Mouse (Mus musculus) adipocyte (in vitro differentiated cells): ENCODE results near the gene Slc4a5.
"Not testable (repeated sequence)": the region's sequence is repeated elsewhere in the genome, so short reads cannot be mapped to it uniquely, and the experiment has no call there.

Experiments
- DNase-seq: peaks from one replicate; pipeline ENCODE4 v3.0.0-alpha.2; 2016; ENCODE audit warnings: low spot score

Gene Slc4a5

GRCm38 (mm10) chr6:83311206-83311605, 91.6 kb downstream of the Slc4a5 start:
- no peak for DNase-seq

GRCm38 (mm10) chr6:83312021-83312420, 92.4 kb downstream of the Slc4a5 start:
- DNase-seq = peak; percentile 72

DNA sequence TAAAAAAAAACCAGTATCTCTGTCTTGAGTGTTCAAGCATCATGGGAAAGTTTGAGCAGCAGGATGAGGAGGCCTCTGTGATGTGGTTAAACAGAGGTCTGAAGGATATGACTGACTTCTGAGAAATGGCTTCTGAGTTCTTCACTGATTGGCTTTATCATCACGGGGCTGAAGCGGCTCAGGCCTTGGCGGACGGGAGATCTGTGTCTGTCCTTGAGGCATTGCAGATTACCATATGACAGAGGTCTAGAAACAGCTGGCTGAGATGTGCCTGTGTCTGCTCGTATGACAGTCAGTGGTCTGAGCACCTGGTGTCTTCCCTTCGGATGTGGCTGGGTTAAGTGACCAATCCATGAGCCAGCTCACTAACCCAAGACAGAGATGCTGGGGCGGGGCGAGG, 92.9 kb downstream of the Slc4a5 start:
- no peak for DNase-seq

DNA sequence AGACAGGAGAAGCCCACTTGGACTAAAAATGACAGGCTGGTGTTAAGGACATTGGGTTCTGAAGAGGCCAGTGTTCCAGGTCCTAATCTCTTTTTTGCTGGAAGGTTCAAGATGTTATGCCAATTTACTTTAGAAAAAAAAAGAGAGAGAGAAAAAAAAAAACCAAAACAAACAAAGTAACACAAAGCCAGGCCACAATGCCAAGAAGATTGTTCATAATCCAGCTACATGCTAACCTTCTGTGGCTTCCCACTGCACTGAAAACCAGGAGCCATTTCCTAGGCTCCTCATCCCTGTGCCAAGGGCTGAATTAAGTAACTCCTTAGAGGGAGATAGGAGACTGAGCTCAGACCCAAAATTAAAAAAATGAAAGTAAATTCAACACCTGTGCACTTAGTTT, 95.7 kb downstream of the Slc4a5 start:
- peak; percentile 39 for DNase-seq

DNA sequence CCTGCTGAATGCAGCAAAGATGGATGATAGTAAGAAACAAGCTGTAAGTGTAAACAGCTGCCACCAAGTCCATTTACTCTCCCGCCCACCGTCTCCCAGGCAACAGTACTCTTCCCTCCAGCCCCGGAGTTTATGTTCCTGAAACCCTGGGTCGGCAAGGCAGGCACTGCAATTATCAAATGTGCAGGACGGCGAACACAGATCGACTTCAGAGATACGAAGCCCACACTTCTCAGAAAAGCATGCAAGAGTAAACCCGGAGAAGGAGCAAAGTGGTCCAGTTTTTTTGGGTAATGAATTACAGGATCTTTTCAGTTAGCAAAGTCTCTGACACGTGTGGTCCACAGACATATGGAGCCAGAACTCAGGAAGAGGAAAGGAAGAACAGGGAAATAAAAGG, 96.4 kb downstream of the Slc4a5 start:
- peak; percentile 23 for DNase-seq

GRCm38 (mm10) chr6:83317108-83317741, 97.6 kb downstream of the Slc4a5 start:
- DNase-seq = peak; percentile 91

GRCm38 (mm10) chr6:83321927-83322326, 102.3 kb downstream of the Slc4a5 start:
- no peak for DNase-seq

GRCm38 (mm10) chr6:83322794-83323193, 103.2 kb downstream of the Slc4a5 start:
- no peak for DNase-seq

- no peak for DNase-seq
Observed at GRCm38 (mm10) chr6:83323652-83324419, 104.2 kb downstream of the Slc4a5 start.

GRCm38 (mm10) chr6:83325525-83326393, 106.1 kb downstream of the Slc4a5 start, which contains the start of the genes Mthfd2 and Mob1a:
Gene Mthfd2, minus strand, starts transcription at chr6:83325908.
Gene Mob1a, plus strand, starts transcription at chr6:83326016.
- DNase-seq = peak; percentile 98

GRCm38 (mm10) chr6:83326394-83326736, 106.7 kb downstream of the Slc4a5 start:
- no peak for DNase-seq

- no peak for DNase-seq
Observed at GRCm38 (mm10) chr6:83326761-83327160, 107.1 kb downstream of the Slc4a5 start.

DNA sequence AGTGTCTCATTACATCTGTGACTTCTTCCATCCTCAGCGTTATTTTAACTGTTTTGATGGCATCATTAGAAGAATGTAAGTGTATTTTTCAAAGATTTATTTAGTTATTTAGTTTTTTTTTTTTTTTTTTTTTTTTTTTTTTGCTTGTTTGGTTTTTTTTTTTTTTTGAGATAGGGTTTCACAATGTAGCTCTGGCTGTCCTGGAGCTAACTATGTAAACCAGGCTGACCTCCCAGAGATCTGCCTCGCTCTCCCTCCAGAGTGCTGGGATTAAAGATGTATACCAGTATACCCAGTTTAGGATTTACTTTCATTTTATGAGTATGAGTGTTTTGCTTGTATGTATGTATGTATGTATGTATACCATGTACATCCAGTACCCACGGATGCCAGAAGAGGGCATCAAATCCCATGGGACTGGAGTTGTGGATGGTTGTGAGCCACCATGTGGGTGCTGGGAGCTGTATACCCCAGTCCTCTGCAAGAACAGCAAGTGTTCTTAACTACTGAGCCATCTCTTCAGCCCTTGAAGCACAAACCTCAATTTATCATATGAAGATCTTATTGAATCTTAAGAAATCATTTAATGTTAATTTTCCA, 108.1 kb downstream of the Slc4a5 start:
- DNase-seq = peak; percentile 28

- no peak for DNase-seq
Observed at GRCm38 (mm10) chr6:83341387-83341786, 121.8 kb downstream of the Slc4a5 start.

- DNase-seq = no peak
Observed at GRCm38 (mm10) chr6:83342957-83343356, 123.3 kb downstream of the Slc4a5 start.

DNA sequence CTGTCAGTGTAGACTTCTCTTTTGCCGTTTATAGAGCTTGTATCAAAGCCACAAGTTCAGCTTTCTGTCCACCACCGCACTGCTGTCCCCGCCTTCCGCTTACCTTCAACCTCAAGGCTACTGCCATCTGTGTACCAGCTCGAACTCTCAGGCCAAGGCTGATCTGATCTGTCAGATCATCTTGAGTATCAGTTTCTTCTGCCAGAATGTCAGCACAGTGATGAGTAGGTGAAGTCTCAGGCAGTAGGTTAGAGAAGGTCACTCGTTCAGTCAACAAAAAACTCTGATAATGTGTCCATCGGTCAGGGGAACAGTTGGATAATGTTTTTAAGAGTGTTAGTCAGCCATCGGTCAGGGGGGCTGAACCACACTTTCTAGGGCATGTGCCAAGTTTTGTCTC, 125.7 kb downstream of the Slc4a5 start:
- not testable (repeated sequence) for DNase-seq

GRCm38 (mm10) chr6:83347916-83348315, 128.3 kb downstream of the Slc4a5 start:
- peak; percentile 36 for DNase-seq

- no peak for DNase-seq
Observed at GRCm38 (mm10) chr6:83348873-83349272, 129.2 kb downstream of the Slc4a5 start, which contains the start of gene Bola3. Gene Bola3, plus strand, starts transcription at chr6:83349147.

GRCm38 (mm10) chr6:83349274-83349958, 129.8 kb downstream of the Slc4a5 start:
- peak; percentile 82 for DNase-seq

DNA sequence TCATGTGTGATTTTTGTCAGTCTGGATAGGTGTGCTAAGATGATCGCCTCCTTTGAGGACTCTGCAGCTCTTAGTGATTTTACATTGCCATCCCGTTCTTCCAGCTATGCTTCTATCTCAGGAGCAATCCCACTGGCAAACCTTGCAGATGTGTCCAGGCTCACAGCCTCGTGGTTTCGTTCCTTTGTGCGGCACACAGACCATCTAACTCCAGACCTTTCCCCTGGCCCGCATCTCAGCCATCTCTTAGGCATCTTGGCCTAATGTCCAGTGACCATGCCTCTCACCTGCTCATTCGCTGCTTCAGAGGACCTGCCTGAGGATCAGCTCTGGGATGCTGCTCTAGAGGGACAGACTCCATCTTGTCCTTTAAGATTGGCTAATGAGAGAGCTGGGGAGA, 130.5 kb downstream of the Slc4a5 start:
- DNase-seq = no peak

DNA sequence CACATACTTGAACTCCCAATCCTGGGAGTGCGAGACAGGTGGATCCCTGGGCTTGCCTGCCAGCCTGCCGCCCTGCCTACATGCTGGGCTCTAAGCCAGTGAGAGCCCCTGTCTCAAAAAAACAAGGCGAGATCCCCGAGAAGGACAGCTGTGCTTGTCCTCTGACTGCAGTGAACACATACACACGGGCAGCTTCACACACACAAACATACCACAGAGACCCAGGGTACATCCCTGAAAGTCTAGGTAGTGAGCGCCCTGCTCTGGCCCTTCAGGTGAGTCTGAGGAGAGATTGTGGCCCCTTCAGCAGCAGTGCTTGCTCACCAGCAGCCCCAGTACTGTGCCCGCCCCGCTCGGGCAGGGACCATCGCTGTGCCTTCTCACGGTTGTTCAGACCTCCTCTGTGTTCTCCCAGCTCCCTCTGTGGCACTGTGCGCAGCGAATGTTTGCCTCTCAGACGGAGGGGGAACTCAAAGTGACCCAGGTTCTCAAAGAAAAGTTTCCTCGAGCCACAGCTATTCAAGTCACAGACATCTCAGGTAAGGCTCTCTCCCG, 131.3 kb downstream of the Slc4a5 start:
- no peak for DNase-seq
